Mouse (Mus musculus) left cerebral cortex, adult 2 months (tissue): Measurements from ENCODE around the gene Dnajb11. TPM values are rescaled to one million over a fixed set of nuclear protein-coding genes. Genes with fewer than 3 reads are reported as not detected.

Experiments
- DNase-seq, 2 experiments: peaks; one replicate each; pipeline ENCODE4 v3.0.0; 2021 to 2022; ENCODE audit warnings: low spot score in 2 of 2, mixed read lengths in 1 of 2; ENCODE audit errors: extremely low spot score in 1 of 2
- H3K27ac ChIP-seq: fragments of 200-600 bp; 2 replicates; pipeline ENCODE4 v1.8.1; 2022
- H3K4me3 ChIP-seq: fragments of 200-600 bp; 2 replicates; pipeline ENCODE4 v1.8.1; 2022
- CTCF ChIP-seq: fragments of 200-600 bp; IDR thresholded peaks from 2 replicates; pipeline ENCODE4 v1.8.1; 2022; ENCODE audit warnings: antibody characterized with exemption, mild to moderate bottlenecking, moderate library complexity
- intact Hi-C: fragments of 180-260 bp; cut with DNase I; formaldehyde crosslinking; loops from one replicate; pipeline ENCODE4 v1.15.1; 2025
- total RNA-seq, 2 experiments: library from RNA; stranded (reverse); gene quantifications; 2 replicates each; pipeline ENCODE4 v1.2.3; 2021

Gene Dnajb11
- total RNA-seq, 2 experiments from 2014 or later: 61.2 to 67.2 TPM

GRCm38 (mm10) chr16:22885356-22885755 lies 27.7 kb downstream of the Dnajb11 start:
- no peak overlapping the region for H3K4me3 ChIP-seq
- no peak for TF ChIP-seq CTCF
- intact Hi-C loops: no loop called here
- no peak overlapping the region for H3K27ac ChIP-seq
- no peak for DNase-seq

- no peak for DNase-seq
- Histone ChIP-seq H3K4me3 (no peak overlapping the region), H3K27ac (no peak overlapping the region)
- intact Hi-C loops: no loop called here
- TF ChIP-seq CTCF: no peak
These were observed 29.1 kb downstream of the Dnajb11 start for GRCm38 (mm10) chr16:22886726-22887125.

DNA sequence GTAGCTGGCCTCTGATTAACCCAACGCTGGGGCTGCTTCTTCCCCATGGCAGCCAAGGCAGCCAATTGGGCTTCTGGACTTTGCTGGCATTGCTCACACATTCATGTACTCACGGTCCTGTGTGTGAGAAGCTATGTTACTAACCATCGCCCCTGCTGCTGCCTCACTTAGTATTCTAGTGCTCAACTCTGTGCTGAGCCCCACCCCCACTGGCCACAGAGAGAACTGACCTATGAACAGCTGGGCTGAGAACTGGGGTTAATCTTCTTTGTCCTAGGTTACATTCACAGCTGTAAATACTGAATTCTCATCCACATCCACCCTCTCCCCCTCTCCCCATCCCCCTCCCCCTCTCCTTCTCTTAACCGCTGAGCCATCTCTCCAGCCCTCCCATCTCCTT lies 31.2 kb downstream of the Dnajb11 start:
- intact Hi-C loops: no loop called here
- no peak for TF ChIP-seq CTCF
- DNase-seq: no peak
- H3K4me3 ChIP-seq: no peak overlapping the region
- H3K27ac ChIP-seq: no peak overlapping the region

DNA sequence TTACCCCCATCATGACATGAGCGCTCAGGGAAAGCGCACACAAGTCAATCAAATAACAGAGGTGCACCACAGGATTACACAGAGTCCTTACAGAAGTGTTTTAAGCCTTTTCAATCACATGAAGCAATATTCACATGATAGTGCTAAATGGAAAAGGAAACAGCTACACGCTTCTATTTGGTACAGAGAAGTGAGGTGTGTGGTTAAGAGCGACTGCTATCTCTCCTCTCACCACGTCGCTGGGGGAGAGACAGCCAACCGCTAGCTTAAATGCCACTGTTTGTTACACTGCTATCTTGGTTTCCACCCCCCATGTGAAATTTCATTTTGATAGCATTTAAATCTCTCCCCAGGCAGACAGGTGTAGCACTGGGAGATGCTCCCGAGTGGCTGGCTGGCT lies 32.1 kb downstream of the Dnajb11 start:
- DNase-seq: no peak
- no peak for TF ChIP-seq CTCF
- H3K4me3 ChIP-seq: no peak overlapping the region
- intact Hi-C loops: no loop called here
- H3K27ac ChIP-seq: no peak overlapping the region

GRCm38 (mm10) chr16:22890683-22891510 lies 33.3 kb downstream of the Dnajb11 start, which contains the start of gene Ahsg:
Ahsg (plus strand) TSS chr16:22891277.
- DNase-seq: no peak
- intact Hi-C loops: no loop called here
- H3K4me3 ChIP-seq: no peak within 1 kb of the TSS
- TF ChIP-seq CTCF: no peak
- no peak within 1 kb of the TSS for H3K27ac ChIP-seq

GRCm38 (mm10) chr16:22891733-22892154 lies 34.1 kb downstream of the Dnajb11 start:
- DNase-seq: no peak
- Histone ChIP-seq H3K27ac (no peak overlapping the region), H3K4me3 (no peak overlapping the region)
- intact Hi-C loops: no loop called here
- no peak for TF ChIP-seq CTCF

- no peak for DNase-seq
- no peak overlapping the region for H3K4me3 ChIP-seq
- no peak overlapping the region for H3K27ac ChIP-seq
- TF ChIP-seq CTCF: no peak
- intact Hi-C loops: no loop called here
These were observed 36.5 kb downstream of the Dnajb11 start for GRCm38 (mm10) chr16:22894095-22894494.

GRCm38 (mm10) chr16:22896618-22897017 lies 39.0 kb downstream of the Dnajb11 start:
- DNase-seq: no peak
- intact Hi-C loops: no loop called here
- Histone ChIP-seq H3K27ac (no peak overlapping the region), H3K4me3 (no peak overlapping the region)
- no peak for TF ChIP-seq CTCF

- DNase-seq: no peak
- H3K4me3 ChIP-seq: no peak overlapping the region
- no peak overlapping the region for H3K27ac ChIP-seq
- intact Hi-C loops: no loop called here
- TF ChIP-seq CTCF: no peak
These were observed 41.7 kb downstream of the Dnajb11 start for GRCm38 (mm10) chr16:22899346-22899745.

DNA sequence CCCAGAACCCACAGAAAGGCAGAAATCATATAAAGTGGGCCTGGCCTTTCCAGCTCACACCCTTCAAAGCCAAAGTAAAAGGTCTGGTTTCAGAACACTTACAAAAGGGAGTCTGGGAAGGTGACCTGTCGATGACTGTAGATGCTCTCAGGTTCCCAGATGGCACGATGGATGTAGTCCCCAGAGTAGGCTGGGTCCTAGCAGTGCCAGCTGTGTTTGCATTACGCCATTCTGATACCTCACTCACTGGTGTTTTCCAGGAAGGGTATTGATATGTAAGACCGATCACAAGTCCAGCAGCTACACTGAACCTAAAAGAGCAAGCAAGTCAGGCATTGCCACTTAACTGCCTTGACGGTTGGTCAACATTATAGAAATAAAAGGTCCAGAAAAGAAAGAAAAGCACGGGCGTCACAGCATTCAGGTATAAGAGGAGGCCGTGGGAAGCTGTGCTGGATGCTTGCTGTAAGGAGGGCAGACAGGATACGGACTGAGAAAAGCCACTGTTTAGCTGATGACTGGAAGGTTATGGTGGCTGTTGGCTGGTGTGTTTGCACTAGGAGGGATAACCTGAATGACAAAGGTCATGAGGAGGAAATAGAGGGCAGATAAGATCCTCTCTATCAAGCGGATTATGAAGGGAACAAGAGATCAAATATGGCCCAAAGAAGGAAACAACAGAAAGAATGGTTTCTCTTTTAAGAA lies 42.4 kb downstream of the Dnajb11 start:
- DNase-seq: no peak
- intact Hi-C loops: no loop called here
- Histone ChIP-seq H3K27ac (no peak overlapping the region), H3K4me3 (no peak overlapping the region)
- TF ChIP-seq CTCF: no peak

DNA sequence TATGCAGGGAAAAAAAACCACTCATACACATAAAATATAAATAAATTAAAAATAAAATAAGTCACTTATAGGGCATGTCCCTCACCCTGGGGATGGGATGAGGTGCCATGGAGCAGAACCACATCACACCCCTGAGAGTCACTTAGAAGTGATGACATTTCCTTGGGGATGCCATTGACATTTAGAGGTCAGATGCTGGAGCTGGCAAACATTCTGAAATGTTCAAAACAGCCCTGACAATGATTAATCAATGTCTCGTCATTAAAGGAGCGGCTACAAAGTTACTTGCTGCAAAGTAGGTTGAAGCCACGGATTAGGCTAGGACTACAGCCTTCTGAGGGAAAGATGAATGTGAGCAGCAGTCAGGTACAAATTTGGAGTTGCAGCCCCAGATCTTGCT lies 43.7 kb downstream of the Dnajb11 start:
- no peak overlapping the region for H3K4me3 ChIP-seq
- intact Hi-C loops: no loop called here
- no peak overlapping the region for H3K27ac ChIP-seq
- no peak for DNase-seq
- TF ChIP-seq CTCF: no peak

- no peak for TF ChIP-seq CTCF
- no peak overlapping the region for H3K4me3 ChIP-seq
- no peak overlapping the region for H3K27ac ChIP-seq
- DNase-seq: no peak
- intact Hi-C loops: no loop called here
These were observed 51.6 kb downstream of the Dnajb11 start for GRCm38 (mm10) chr16:22909290-22909689.

- H3K4me3 ChIP-seq: no peak overlapping the region
- no peak overlapping the region for H3K27ac ChIP-seq
- DNase-seq: no peak
- intact Hi-C loops: no loop called here
- no peak for TF ChIP-seq CTCF
These were observed 54.3 kb downstream of the Dnajb11 start for GRCm38 (mm10) chr16:22911986-22912385.
